Mouse (Mus musculus): Measurements from ENCODE around the gene Dgkz.

Dgkz gene

GRCm38 (mm10) chr2:91993409-91993808, 17.7 kb upstream of the Dgkz start:
- no peak for DNase-seq

GRCm38 (mm10) chr2:91989750-91990149, 14.1 kb upstream of the Dgkz start:
- no peak for DNase-seq

GRCm38 (mm10) chr2:91987542-91987941, 11.9 kb upstream of the Dgkz start:
- peak; percentile 94 for DNase-seq

GRCm38 (mm10) chr2:91986071-91986470, 10.4 kb upstream of the Dgkz start:
- peak; percentile 49 for DNase-seq

- no peak for DNase-seq
Measured at GRCm38 (mm10) chr2:91984906-91985525, 9.4 kb upstream of the Dgkz start.

- peak; percentile 87 for DNase-seq
Measured at GRCm38 (mm10) chr2:91984439-91984838, 8.8 kb upstream of the Dgkz start.

GRCm38 (mm10) chr2:91980830-91981229, 5.2 kb upstream of the Dgkz start:
- no peak for DNase-seq

- no peak for DNase-seq
Measured at GRCm38 (mm10) chr2:91980245-91980644, 4.6 kb upstream of the Dgkz start.

- no peak for DNase-seq
Measured at GRCm38 (mm10) chr2:91978547-91978946, 2.9 kb upstream of the Dgkz start.

- DNase-seq: no peak
Measured at GRCm38 (mm10) chr2:91977960-91978359, 2.3 kb upstream of the Dgkz start.

GRCm38 (mm10) chr2:91973416-91974135, 2.1 kb downstream of the Dgkz start:
- no peak for DNase-seq

- DNase-seq: no peak
Measured at GRCm38 (mm10) chr2:91972121-91972566, 3.5 kb downstream of the Dgkz start.

GRCm38 (mm10) chr2:91971231-91972097, 4.2 kb downstream of the Dgkz start:
- DNase-seq: peak; percentile 67

GRCm38 (mm10) chr2:91967962-91968361, 7.7 kb downstream of the Dgkz start:
- DNase-seq: peak; percentile 80

GRCm38 (mm10) chr2:91966367-91966766, 9.3 kb downstream of the Dgkz start:
- DNase-seq: no peak

GRCm38 (mm10) chr2:91965417-91965816, 10.2 kb downstream of the Dgkz start:
- peak; percentile 93 for DNase-seq

- no peak for DNase-seq
Measured at GRCm38 (mm10) chr2:91964610-91965204, 11.0 kb downstream of the Dgkz start.

GRCm38 (mm10) chr2:91963443-91963932, 12.2 kb downstream of the Dgkz start:
- peak; percentile 99 for DNase-seq

GRCm38 (mm10) chr2:91962864-91963401, 12.7 kb downstream of the Dgkz start:
- peak; percentile 63 for DNase-seq

GRCm38 (mm10) chr2:91961901-91962761, 13.5 kb downstream of the Dgkz start:
- DNase-seq: peak; percentile 43

GRCm38 (mm10) chr2:91960459-91960858, 15.2 kb downstream of the Dgkz start:
- no peak for DNase-seq

Data from kidney, postnatal 10 days (tissue).